Comparison of ENCODE assay signal across 14 mouse cellular contexts in the genomic region with DNA sequence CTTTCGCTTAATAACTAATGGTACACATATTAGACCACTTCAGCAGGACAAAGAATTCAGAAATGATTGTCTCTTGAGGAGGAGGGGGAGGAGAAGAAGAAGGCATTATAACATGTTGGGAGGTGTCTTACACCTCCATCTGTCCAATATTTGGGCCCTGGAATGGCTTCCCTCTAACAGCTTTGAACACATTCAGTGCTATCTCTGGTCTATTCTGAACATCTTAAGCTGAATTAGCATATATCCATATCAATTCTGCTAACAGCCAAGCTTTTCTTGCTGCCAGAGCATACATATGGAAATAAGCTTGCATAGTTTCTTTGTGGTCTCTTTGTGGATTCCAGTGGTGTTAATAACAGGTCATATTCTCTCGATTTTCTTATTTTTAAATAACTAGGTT.
"Had no signal": no experiment of that assay in that cellular context is flagged by ENCODE, and none has a peak within 500 bp of the region (broad histone marks: within the 10 kb centered on the region; RNA-seq: fewer than 3 reads in every experiment).

No protein-coding gene starts in this region.

- H3K4me2 ChIP-seq: limb, embryonic 13.5 days; neural tube, embryonic 15.5 days had no signal

- H3K9ac ChIP-seq: limb, embryonic 13.5 days; liver, embryonic 14.5 days; neural tube, embryonic 15.5 days had no signal

- H3K4me3 ChIP-seq: limb, embryonic 13.5 days; myocyte; neural tube, embryonic 15.5 days had no signal

- DNase-seq: kidney, adult 11 months; kidney, adult 9 months; kidney, postnatal 36 days; left cerebral cortex, postnatal 4 days; lung, adult 18-20 months; lung, postnatal 36 days; right cerebral cortex, adult 18-20 months; right cerebral cortex, postnatal 25 days; thymus, postnatal 36 days had no signal

- H3K36me3 ChIP-seq: limb, embryonic 13.5 days; neural tube, embryonic 15.5 days had no signal

- H3K9me3 ChIP-seq: limb, embryonic 13.5 days; neural tube, embryonic 15.5 days had no signal

- H3K27ac ChIP-seq: kidney, postnatal 0 days; limb, embryonic 13.5 days; liver, embryonic 14.5 days; neural tube, embryonic 15.5 days had no signal

- H3K4me1 ChIP-seq: limb, embryonic 13.5 days; neural tube, embryonic 15.5 days had no signal

- H3K27me3 ChIP-seq: limb, embryonic 13.5 days; neural tube, embryonic 15.5 days had no signal
